7 mouse cellular contexts compared by ENCODE assay signal in genomic region chr4:151044037-151044943, GRCm38 (mm10). TPM values are rescaled to one million over a fixed set of nuclear protein-coding genes. Genes with fewer than 3 reads are reported as not detected.
DNase-seq lines count a peak whose midpoint lies in the region; ATAC-seq lines count a peak whose summit lies in the region.

Gene Per3 (minus strand): TSS chr4:151044665.

- H3K9me3 ChIP-seq in intestine, embryonic 15.5 days, result no peaks in the 10 kb centered on the region
- no peaks in the 10 kb centered on the region for H3K9me3 ChIP-seq in midbrain, embryonic 10.5 days (replicated peaks)

- H3K36me3 ChIP-seq in intestine, embryonic 15.5 days, result no peaks in the 10 kb centered on the region; the same call in 1 of the 2 replicates
- peaks cover 29% of the 10 kb centered on the region for H3K36me3 ChIP-seq in midbrain, embryonic 10.5 days

- intact Hi-C loops in gastrocnemius, postnatal 36 days (cut with DNase I), result no loop called here
- intact Hi-C loops in left cerebral cortex, postnatal 25 days (cut with DNase I), result loop anchor here (5.0 kb wide), 1 partner anchor 83 kb away; no protein-coding TSS in a partner anchor

- peak within 1 kb of the TSS; percentile 28; the same call in 1 of the 2 replicates for H3K27ac ChIP-seq in intestine, embryonic 15.5 days
- peak within 1 kb of the TSS; percentile 85 for H3K27ac ChIP-seq in midbrain, embryonic 10.5 days (replicated peaks)

- peaks cover 10% of the 10 kb centered on the region; the same call in 1 of the 2 replicates for H3K4me1 ChIP-seq in intestine, embryonic 15.5 days (replicated peaks)
- H3K4me1 ChIP-seq in midbrain, embryonic 10.5 days, result peaks cover 19% of the 10 kb centered on the region

- no peaks in the 10 kb centered on the region for H3K27me3 ChIP-seq in intestine, embryonic 15.5 days (replicated peaks)
- peaks cover 17% of the 10 kb centered on the region; the same call in 1 of the 2 replicates for H3K27me3 ChIP-seq in midbrain, embryonic 10.5 days (ENCODE audit: low read depth, poor library complexity, severe bottlenecking)

- DNase-seq in adrenal gland, adult 2 months, result peak; percentile 99
- peak; percentile 90 for DNase-seq in embryo, embryonic 11.5 days (ENCODE audit: low read depth, low spot score)
- DNase-seq in gastrocnemius, postnatal 36 days, result peak; percentile 98 to 99
- DNase-seq in left cerebral cortex, postnatal 25 days (ENCODE audit: low spot score in 2 of 2), result peak; percentile 98 to 99
- peak; percentile 96 for DNase-seq in midbrain, embryonic 10.5 days (ENCODE audit: low spot score)
- peak; percentile 95 for DNase-seq in right cerebral cortex, postnatal 4 days

- H3K4me2 ChIP-seq in intestine, embryonic 15.5 days (replicated peaks), result peak within 1 kb of the TSS; percentile 100

- peak; percentile 99 for ATAC-seq in intestine, embryonic 15.5 days

- H3K9ac ChIP-seq in intestine, embryonic 15.5 days, result peak within 1 kb of the TSS; percentile 59

- peak within 1 kb of the TSS; percentile 58 for H3K4me3 ChIP-seq in intestine, embryonic 15.5 days (replicated peaks)
- H3K4me3 ChIP-seq in midbrain, embryonic 10.5 days, result peak within 1 kb of the TSS; percentile 75

- WGBS in intestine, embryonic 15.5 days, result under 1% methylated on average over 69 of the region's 79 CpGs
- under 1% methylated on average over 79 of the region's 79 CpGs for WGBS in midbrain, embryonic 10.5 days

RNA-seq across cellular contexts. Expression of gene Per3, which starts in this region (rescaled TPM):
- 10 to 100 TPM in 1 of 2 experiments, 1 to 10 TPM in 1; 5.0 to 15.2 TPM for total RNA-seq in adrenal gland, adult 2 months (2021)
- 13.6 and 22.6 TPM in 2 replicates for polyA plus RNA-seq in adrenal gland, adult 2 months (2012; rRNA removed)
- 10 to 100 TPM in 1 of 2 experiments, 1 to 10 TPM in 1; 7.9 to 12.9 TPM for total RNA-seq in gastrocnemius, postnatal 36 days (2021)
- 3.7 and 4.1 TPM in 2 replicates for polyA plus RNA-seq in intestine, embryonic 15.5 days (2015; fragmentation: Nextera tagmentation; extraction: Ambion mirVana)
- total RNA-seq in left cerebral cortex, postnatal 25 days (2021), result 10 to 100 TPM; 19.0 to 29.8 TPM
- 5.8 and 6.2 TPM in 2 replicates for polyA plus RNA-seq in midbrain, embryonic 10.5 days (2016; fragmentation: Nextera tagmentation; extraction: Ambion mirVana)

Comparison
In these comparisons a context has a peak if more than half of its experiments do, and no peak if none do; other contexts are left out.
1. Peak in every context shown above with its lines: DNase-seq, ATAC-seq, H3K4me3 ChIP-seq and H3K27ac ChIP-seq.